Mouse (Mus musculus): Measurements from ENCODE around the gene Ezh2. TPM values are rescaled to one million over a fixed set of nuclear protein-coding genes. Genes with fewer than 3 reads are reported as not detected.

The Ezh2 gene
- polyA plus RNA-seq, 1 experiment from 2014 or later, result 99.6 TPM

DNA sequence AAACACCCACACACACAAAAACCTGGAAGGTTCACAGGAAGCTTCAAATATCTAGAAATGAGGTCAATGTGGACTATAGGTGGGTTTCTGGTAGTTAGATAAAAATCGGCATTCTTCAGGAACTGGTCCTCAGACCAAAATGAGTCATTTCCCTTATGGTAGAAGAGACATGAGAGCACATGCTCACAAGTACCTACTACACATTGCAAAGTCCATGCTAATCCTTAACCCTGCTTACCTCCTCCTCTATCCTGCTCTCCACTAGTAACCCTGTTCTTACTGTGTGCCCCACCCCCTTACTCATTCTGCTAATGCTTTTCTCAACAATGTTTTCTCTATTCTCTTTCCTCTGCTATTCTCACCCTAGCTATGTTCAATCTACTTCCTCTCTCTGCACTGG is 67.5 kb downstream of the Ezh2 start:
- Histone ChIP-seq H3K27ac (no peak overlapping the region), H3K9ac (no peak overlapping the region), H3K36me3 (peaks cover 92% of the 10 kb centered on the region), H3K4me2 (no peak overlapping the region), H3K9me3 (no peaks in the 10 kb centered on the region), H3K4me3 (no peak overlapping the region), H3K27me3 (no peaks in the 10 kb centered on the region), H3K4me1 (no peaks in the 10 kb centered on the region)
- no peak for ATAC-seq (ENCODE audit: borderline replicate concordance, extremely low read depth, low FRiP score, low TSS enrichment)
- WGBS, result 60% methylated on average over 1 of the region's 1 CpGs

- Histone ChIP-seq H3K9me3 (no peaks in the 10 kb centered on the region), H3K4me2 (no peak overlapping the region), H3K27ac (no peak overlapping the region), H3K27me3 (no peaks in the 10 kb centered on the region), H3K36me3 (peaks cover 91% of the 10 kb centered on the region), H3K4me3 (no peak overlapping the region), H3K9ac (no peak overlapping the region), H3K4me1 (no peaks in the 10 kb centered on the region)
- 74% methylated on average over 2 of the region's 2 CpGs for WGBS
- no peak for ATAC-seq (ENCODE audit: borderline replicate concordance, extremely low read depth, low FRiP score, low TSS enrichment)
These were observed 68.0 kb downstream of the Ezh2 start for GRCm38 (mm10) chr6:47527129-47527528.

DNA sequence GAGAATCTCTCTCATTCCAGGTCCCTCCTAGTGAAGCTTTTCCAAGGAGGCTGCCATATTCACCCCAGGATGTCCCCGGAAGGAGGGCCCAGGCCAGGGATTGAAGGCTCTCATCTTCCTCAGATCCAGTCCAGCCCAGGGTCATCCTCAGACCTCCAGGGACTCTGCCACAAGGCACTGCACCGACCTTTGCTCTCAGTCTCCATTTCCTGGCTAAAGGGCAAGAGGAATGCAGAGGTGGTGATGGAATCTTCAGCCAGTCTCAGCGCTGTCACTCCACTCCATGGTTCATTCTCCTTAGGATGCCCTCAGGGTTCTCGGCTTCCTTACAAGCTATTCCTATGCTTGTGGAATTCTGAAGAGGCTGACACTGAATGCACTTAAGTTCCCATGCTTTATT is 68.7 kb downstream of the Ezh2 start:
- no peak overlapping the region for H3K9ac ChIP-seq
- peaks cover 87% of the 10 kb centered on the region for H3K36me3 ChIP-seq
- H3K27ac ChIP-seq, result no peak overlapping the region
- no peak overlapping the region for H3K4me3 ChIP-seq
- no peak for ATAC-seq (ENCODE audit: borderline replicate concordance, extremely low read depth, low FRiP score, low TSS enrichment)
- no peaks in the 10 kb centered on the region for H3K27me3 ChIP-seq
- H3K4me2 ChIP-seq, result no peak overlapping the region
- 75% methylated on average over 4 of the region's 4 CpGs for WGBS
- no peaks in the 10 kb centered on the region for H3K9me3 ChIP-seq
- H3K4me1 ChIP-seq, result no peaks in the 10 kb centered on the region

GRCm38 (mm10) chr6:47525041-47525440 is 70.1 kb downstream of the Ezh2 start:
- H3K9ac ChIP-seq, result no peak overlapping the region
- no peaks in the 10 kb centered on the region for H3K4me1 ChIP-seq
- no peaks in the 10 kb centered on the region for H3K27me3 ChIP-seq
- H3K27ac ChIP-seq, result no peak overlapping the region
- 85% methylated on average over 2 of the region's 2 CpGs for WGBS
- no peak overlapping the region for H3K4me2 ChIP-seq
- peaks cover 79% of the 10 kb centered on the region for H3K36me3 ChIP-seq
- ATAC-seq (ENCODE audit: borderline replicate concordance, extremely low read depth, low FRiP score, low TSS enrichment), result no peak
- no peak overlapping the region for H3K4me3 ChIP-seq
- no peaks in the 10 kb centered on the region for H3K9me3 ChIP-seq

- Histone ChIP-seq H3K4me3 (no peak overlapping the region), H3K27ac (no peak overlapping the region), H3K9me3 (no peaks in the 10 kb centered on the region), H3K36me3 (peaks cover 77% of the 10 kb centered on the region), H3K9ac (no peak overlapping the region), H3K27me3 (no peaks in the 10 kb centered on the region), H3K4me2 (no peak overlapping the region), H3K4me1 (no peaks in the 10 kb centered on the region)
- no peak for ATAC-seq (ENCODE audit: borderline replicate concordance, extremely low read depth, low FRiP score, low TSS enrichment)
- WGBS, result 95% methylated on average over 3 of the region's 3 CpGs
These were observed 72.7 kb downstream of the Ezh2 start for GRCm38 (mm10) chr6:47522431-47522830.

DNA sequence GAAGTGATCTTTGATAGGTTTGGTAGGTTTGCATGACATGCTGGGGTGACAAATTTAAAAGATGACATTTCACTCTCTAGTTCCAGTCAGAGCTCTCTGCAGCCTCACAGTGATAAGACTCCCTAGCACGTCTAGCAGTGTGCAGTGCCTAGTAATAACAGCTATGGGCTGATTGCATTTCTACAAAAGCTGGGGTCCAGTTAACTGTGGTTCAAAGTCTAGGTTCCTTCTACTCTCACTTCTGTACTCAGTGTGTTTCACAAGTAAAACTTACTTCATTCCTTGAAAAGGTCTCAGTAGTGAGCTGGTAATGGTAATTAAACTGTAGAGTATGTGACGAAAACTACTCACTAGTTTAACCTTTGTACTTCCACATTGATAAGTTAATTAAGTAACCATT is 75.1 kb downstream of the Ezh2 start:
- no peak overlapping the region for H3K27ac ChIP-seq
- H3K4me3 ChIP-seq, result no peak overlapping the region
- no peaks in the 10 kb centered on the region for H3K27me3 ChIP-seq
- no peak for ATAC-seq (ENCODE audit: borderline replicate concordance, extremely low read depth, low FRiP score, low TSS enrichment)
- no peak overlapping the region for H3K4me2 ChIP-seq
- no peak overlapping the region for H3K9ac ChIP-seq
- H3K36me3 ChIP-seq, result peaks cover 78% of the 10 kb centered on the region
- H3K4me1 ChIP-seq, result no peaks in the 10 kb centered on the region
- no peaks in the 10 kb centered on the region for H3K9me3 ChIP-seq
- 81% methylated on average over 2 of the region's 2 CpGs for WGBS

DNA sequence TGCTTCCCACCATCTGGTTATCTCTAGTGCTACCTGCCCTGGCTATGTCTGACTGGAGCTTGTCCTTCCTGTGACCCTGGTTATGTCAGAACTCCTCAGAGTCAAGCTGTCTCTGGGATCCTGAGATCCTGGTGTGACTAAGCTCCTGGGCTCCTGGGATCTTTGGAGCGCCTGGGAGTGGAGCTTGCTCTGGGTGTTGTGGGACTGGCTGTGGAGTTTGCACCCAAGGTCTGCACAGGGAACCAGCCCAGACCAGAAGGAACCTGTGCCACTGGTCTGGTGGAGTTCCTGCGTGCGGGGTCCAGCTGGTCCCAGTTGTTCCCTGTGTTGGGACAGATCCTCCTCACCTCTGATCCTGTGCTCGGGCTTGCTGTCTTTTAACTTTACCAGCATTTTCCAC is 100.6 kb downstream of the Ezh2 start:
- H3K36me3 ChIP-seq, result no peaks in the 10 kb centered on the region; the same call in 1 of the 2 replicates
- no peak overlapping the region for H3K4me3 ChIP-seq
- WGBS, result 83% methylated on average over 4 of the region's 4 CpGs
- no peaks in the 10 kb centered on the region for H3K9me3 ChIP-seq
- no peak for ATAC-seq (ENCODE audit: borderline replicate concordance, extremely low read depth, low FRiP score, low TSS enrichment)
- H3K4me2 ChIP-seq, result no peak overlapping the region
- H3K9ac ChIP-seq, result no peak overlapping the region
- H3K27me3 ChIP-seq, result no peaks in the 10 kb centered on the region
- no peak overlapping the region for H3K27ac ChIP-seq
- H3K4me1 ChIP-seq, result no peaks in the 10 kb centered on the region

DNA sequence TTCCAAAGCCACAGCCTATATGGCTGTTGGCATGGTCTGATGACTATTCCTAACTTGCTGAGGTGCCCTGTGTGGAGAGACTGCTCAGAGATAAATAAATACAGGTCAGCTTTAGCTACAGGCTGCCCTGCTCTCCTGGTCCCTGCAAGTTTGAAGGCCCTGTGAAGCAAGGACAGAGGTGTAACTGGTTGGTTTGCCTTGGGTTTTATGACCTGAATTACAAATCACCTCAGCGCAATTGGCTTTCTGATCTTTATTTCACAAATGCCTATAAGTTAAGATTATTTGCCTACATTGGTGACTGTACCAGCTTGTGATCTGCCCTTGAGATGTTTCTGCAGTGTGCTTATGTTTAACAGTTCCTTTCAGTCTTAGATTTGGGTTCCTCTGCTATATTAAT is 113.1 kb downstream of the Ezh2 start:
- Histone ChIP-seq H3K9me3 (no peaks in the 10 kb centered on the region), H3K27me3 (no peaks in the 10 kb centered on the region), H3K9ac (no peak overlapping the region), H3K27ac (no peak overlapping the region), H3K4me1 (no peaks in the 10 kb centered on the region), H3K36me3 (peaks cover 11% of the 10 kb centered on the region), H3K4me2 (no peak overlapping the region), H3K4me3 (no peak overlapping the region)
- no peak for ATAC-seq (ENCODE audit: borderline replicate concordance, extremely low read depth, low FRiP score, low TSS enrichment)
- 88% methylated on average over 1 of the region's 1 CpGs for WGBS

Other genes with a start within 250 kb of the Ezh2 start
- 140 and 142 TPM in 2 replicates for gene Cul1, start 141.9 kb downstream of the Ezh2 start, polyA plus RNA-seq (2015; fragmentation: Nextera tagmentation; extraction: Ambion mirVana)
- gene Pdia4, start 218.1 kb upstream of the Ezh2 start, polyA plus RNA-seq (2015; fragmentation: Nextera tagmentation; extraction: Ambion mirVana), result 355 and 366 TPM in 2 replicates
- gene Zfp786, start 235.5 kb upstream of the Ezh2 start, polyA plus RNA-seq (2015; fragmentation: Nextera tagmentation; extraction: Ambion mirVana), result 3.5 and 3.6 TPM in 2 replicates
- gene Zfp398, start 240.3 kb upstream of the Ezh2 start, polyA plus RNA-seq (2015; fragmentation: Nextera tagmentation; extraction: Ambion mirVana), result 8.8 and 9.3 TPM in 2 replicates